In genomic region chr9:87933230-87933629, GRCm38 (mm10) we compare ENCODE assay signal across 19 mouse cellular contexts.
"Had no signal": no experiment of that assay in that cellular context is flagged by ENCODE, and none has a peak within 500 bp of the region (broad histone marks: within the 10 kb centered on the region; RNA-seq: fewer than 3 reads in every experiment).

No protein-coding gene starts in this region.

- H3K9ac ChIP-seq: liver, embryonic 14.5 days; lung, embryonic 15.5 days; midbrain, embryonic 12.5 days; neural tube, embryonic 12.5 days; neural tube, embryonic 15.5 days had no signal

- H3K4me1 ChIP-seq: lung, embryonic 15.5 days; midbrain, embryonic 10.5 days; midbrain, embryonic 12.5 days; neural tube, embryonic 12.5 days; neural tube, embryonic 15.5 days had no signal

- DNase-seq: lung, postnatal 14 days; lung, postnatal 4 days; midbrain, embryonic 14.5 days; retina, postnatal 1 day; right cerebral cortex, adult 18-20 months; right cerebral cortex, postnatal 25 days; right cerebral cortex, postnatal 4 days; spleen, adult 18-20 months; thymus, adult 18-20 months; thymus, postnatal 14 days; thymus, postnatal 36 days had no signal

- H3K27me3 ChIP-seq: lung, embryonic 15.5 days; midbrain, embryonic 12.5 days; neural tube, embryonic 12.5 days; neural tube, embryonic 15.5 days had no signal

- H3K4me3 ChIP-seq: lung, embryonic 15.5 days; midbrain, embryonic 10.5 days; midbrain, embryonic 12.5 days; myocyte; neural tube, embryonic 12.5 days; neural tube, embryonic 15.5 days had no signal

- H3K27ac ChIP-seq: liver, embryonic 14.5 days; lung, embryonic 15.5 days; midbrain, embryonic 10.5 days; midbrain, embryonic 12.5 days; neural tube, embryonic 12.5 days; neural tube, embryonic 15.5 days had no signal

- H3K4me2 ChIP-seq: lung, embryonic 15.5 days; midbrain, embryonic 12.5 days; neural tube, embryonic 12.5 days; neural tube, embryonic 15.5 days had no signal

- ATAC-seq: midbrain, embryonic 16.5 days had no signal

- H3K9me3 ChIP-seq: lung, embryonic 15.5 days; midbrain, embryonic 10.5 days; midbrain, embryonic 12.5 days; neural tube, embryonic 12.5 days; neural tube, embryonic 15.5 days had no signal

- H3K36me3 ChIP-seq: lung, embryonic 15.5 days; midbrain, embryonic 10.5 days; midbrain, embryonic 12.5 days; neural tube, embryonic 12.5 days; neural tube, embryonic 15.5 days had no signal
